Mouse (Mus musculus) heart, postnatal 0 days (tissue): ENCODE data around the gene Gm3591.
"Not testable (repeated sequence)": the region's sequence is repeated elsewhere in the genome, so short reads cannot be mapped to it uniquely, and the experiment has no call there.

Source experiments
- CTCF ChIP-seq: IDR thresholded peaks from 2 replicates; pipeline ENCODE4 v1.5.1; 2016; ENCODE audit warnings: antibody characterized with exemption, control low read depth, low read depth
- EP300 ChIP-seq: IDR thresholded peaks from 2 replicates; pipeline ENCODE4 v1.6.1; 2016; ENCODE audit warnings: antibody characterized with exemption, low read depth

DNA sequence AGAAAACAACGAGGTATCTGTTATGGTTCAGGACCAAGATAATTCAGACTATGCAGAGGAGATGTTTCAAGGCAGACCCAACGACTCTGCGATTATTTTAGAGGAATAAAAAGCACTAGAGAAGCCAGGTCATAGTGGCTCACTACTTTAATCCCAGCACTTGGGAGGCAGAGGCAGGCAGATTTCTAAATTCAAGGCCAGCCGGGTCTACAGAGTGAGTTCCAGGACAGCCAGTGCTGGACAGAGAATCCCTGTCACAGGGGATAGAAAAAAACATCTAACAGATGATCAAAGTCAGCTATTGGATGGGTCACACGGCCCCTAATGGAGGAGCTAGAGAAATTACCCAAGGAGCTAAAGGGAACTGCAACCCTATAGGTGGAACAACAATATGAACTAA is 27.9 kb upstream of the Gm3591 start:
- not testable (repeated sequence) for TF ChIP-seq CTCF, EP300
